Mouse (Mus musculus) kidney, adult 9 months (tissue): ENCODE results near the gene Qrfpr.

Experiments used
- DNase-seq: peaks from one replicate; pipeline ENCODE4 v3.0.0; 2022

Gene Qrfpr

GRCm38 (mm10) chr3:36150537-36150933, 71.6 kb downstream of the Qrfpr start:
- no peak for DNase-seq

DNA sequence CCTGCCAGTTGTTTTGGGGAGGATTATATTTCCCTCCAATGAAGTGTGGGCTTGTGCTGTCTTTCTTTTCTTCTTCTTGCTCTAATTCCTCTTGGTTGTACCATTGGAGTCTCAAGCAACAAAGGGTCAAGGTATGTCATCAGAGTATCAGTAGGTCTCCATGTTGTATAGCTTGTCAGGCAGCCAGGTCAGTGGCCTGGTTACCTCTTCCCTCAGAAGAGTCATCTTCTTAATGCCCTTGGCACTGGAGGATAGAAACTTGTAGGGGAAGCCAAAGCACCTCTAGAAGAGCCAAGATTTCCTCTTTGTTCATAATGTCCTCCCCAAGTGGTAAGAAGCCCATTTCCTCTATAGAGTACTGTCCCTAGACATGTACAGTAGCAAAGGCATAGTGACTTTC, 83.1 kb downstream of the Qrfpr start:
- DNase-seq: no peak

- no peak for DNase-seq
Observed at GRCm38 (mm10) chr3:36138171-36138660, 83.9 kb downstream of the Qrfpr start.

- peak; percentile 81 for DNase-seq
Observed at GRCm38 (mm10) chr3:36137560-36137959, 84.6 kb downstream of the Qrfpr start.

- no peak for DNase-seq
Observed at GRCm38 (mm10) chr3:36136152-36136551, 86.0 kb downstream of the Qrfpr start.
